Mouse (Mus musculus) kidney, adult 11 months (tissue): ENCODE results near the gene Mmp7.

Experiments
- DNase-seq: peaks from one replicate; pipeline ENCODE4 v3.0.0; 2022

Gene Mmp7

DNA sequence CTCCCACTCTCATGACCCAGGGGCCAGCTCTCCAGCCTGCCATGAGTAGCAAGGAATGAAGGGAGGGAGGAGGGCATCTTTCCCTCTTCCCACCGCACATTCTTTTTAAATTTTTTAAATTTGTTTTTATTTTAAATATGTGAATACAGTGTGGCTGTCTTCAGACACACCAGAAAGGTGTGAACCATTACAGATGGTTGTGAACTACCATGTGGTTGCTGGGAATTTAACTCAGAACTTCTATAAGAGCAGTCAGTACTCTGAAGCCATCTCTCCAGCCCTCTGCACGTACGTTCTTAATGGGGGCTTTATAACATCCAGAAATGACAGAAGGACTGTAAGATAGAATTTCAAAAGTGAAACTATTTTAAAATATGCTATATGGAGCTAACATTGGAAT, 57.0 kb downstream of the Mmp7 start:
- no peak for DNase-seq
